Mouse (Mus musculus): ENCODE results near the gene Prcd. TPM values are rescaled to one million over a fixed set of nuclear protein-coding genes. Genes with fewer than 3 reads are reported as not detected.
"Not testable (repeated sequence)": the region's sequence is repeated elsewhere in the genome, so short reads cannot be mapped to it uniquely, and the experiment has no call there.

Gene Prcd
- polyA plus RNA-seq, 1 experiment from 2014 or later: 3.2 TPM

GRCm38 (mm10) chr11:116665289-116665688, 12.0 kb downstream of the Prcd start:
- Histone ChIP-seq H3K27ac (ENCODE audit: low read length) (no peak overlapping the region), H3K36me3 (ENCODE audit: control insufficient read depth, insufficient read depth) (no peaks in the 10 kb centered on the region), H3K9ac (replicated peaks; ENCODE audit: low read depth, low read length) (no peak overlapping the region), H3K27me3 (replicated peaks; ENCODE audit: control insufficient read depth, insufficient read depth, low read length) (no peaks in the 10 kb centered on the region), H3K9me3 (ENCODE audit: control insufficient read depth, low read length) (no peaks in the 10 kb centered on the region), H3K4me1 (replicated peaks; ENCODE audit: control insufficient read depth, insufficient read depth, low read length) (peaks cover 43% of the 10 kb centered on the region), H3K4me2 (ENCODE audit: low read length) (no peak overlapping the region), H3K4me3 (replicated peaks; ENCODE audit: low read length) (no peak overlapping the region)
- 81% methylated on average over 10 of the region's 10 CpGs for WGBS
- no peak for ATAC-seq

- Histone ChIP-seq H3K4me1 (replicated peaks; ENCODE audit: control insufficient read depth, insufficient read depth, low read length) (peaks cover 38% of the 10 kb centered on the region), H3K27ac (ENCODE audit: low read length) (no peak overlapping the region), H3K27me3 (replicated peaks; ENCODE audit: control insufficient read depth, insufficient read depth, low read length) (no peaks in the 10 kb centered on the region), H3K36me3 (ENCODE audit: control insufficient read depth, insufficient read depth) (no peaks in the 10 kb centered on the region), H3K9ac (replicated peaks; ENCODE audit: low read depth, low read length) (no peak overlapping the region), H3K9me3 (ENCODE audit: control insufficient read depth, low read length) (no peaks in the 10 kb centered on the region), H3K4me3 (replicated peaks; ENCODE audit: low read length) (no peak overlapping the region), H3K4me2 (ENCODE audit: low read length) (no peak overlapping the region)
- WGBS: 75% methylated on average over 9 of the region's 9 CpGs
- ATAC-seq: no peak
These were observed 13.2 kb downstream of the Prcd start for GRCm38 (mm10) chr11:116666566-116666965.

DNA sequence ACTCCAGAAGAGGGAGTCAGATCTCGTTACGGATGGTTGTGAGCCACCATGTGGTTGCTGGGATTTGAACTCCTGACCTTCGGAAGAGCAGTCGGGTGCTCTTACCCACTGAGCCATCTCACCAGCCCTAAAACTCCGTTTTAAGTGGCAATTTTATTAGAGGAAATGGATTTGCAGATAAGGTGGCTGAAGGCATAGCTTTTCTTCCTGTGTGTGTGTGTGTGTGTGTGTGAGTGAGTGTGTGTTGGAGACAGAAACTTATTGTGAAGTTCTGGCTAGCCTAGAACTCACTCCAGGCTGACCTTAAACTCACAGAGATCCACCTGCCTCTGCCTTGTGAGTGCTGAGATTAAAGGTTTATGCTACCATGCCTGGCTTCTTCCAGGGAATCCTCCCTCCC, 13.7 kb downstream of the Prcd start:
- not testable (repeated sequence) for H3K4me3 ChIP-seq (replicated peaks; ENCODE audit: low read length); H3K27me3 ChIP-seq (replicated peaks; ENCODE audit: control insufficient read depth, insufficient read depth, low read length); H3K4me2 ChIP-seq (ENCODE audit: low read length); H3K9ac ChIP-seq (replicated peaks; ENCODE audit: low read depth, low read length); H3K9me3 ChIP-seq (ENCODE audit: control insufficient read depth, low read length); H3K36me3 ChIP-seq (ENCODE audit: control insufficient read depth, insufficient read depth); H3K27ac ChIP-seq (ENCODE audit: low read length); ATAC-seq
- 92% methylated on average over 3 of the region's 5 CpGs for WGBS
- peaks cover 33% of the 10 kb centered on the region for H3K4me1 ChIP-seq (replicated peaks; ENCODE audit: control insufficient read depth, insufficient read depth, low read length)

DNA sequence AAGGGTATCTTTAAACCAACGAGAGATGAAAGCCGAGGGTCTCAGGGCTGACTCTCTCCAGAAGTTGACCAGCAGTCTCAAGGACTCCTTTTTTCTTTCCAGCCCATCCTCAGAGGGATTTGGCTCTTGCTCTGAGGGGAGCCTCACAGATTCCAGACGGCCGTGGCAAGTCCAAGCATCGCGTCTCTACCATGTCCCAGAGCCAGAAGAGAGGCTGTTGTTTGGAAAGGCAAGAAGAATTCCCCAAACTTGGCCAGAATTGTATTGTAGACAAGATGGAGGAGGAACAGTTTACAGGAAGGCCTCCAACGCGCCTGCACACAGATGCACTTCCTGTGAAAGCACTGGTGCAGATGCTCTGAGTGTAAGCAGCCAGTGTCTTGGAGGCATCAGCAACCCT, 14.6 kb downstream of the Prcd start:
- no peak overlapping the region for H3K4me2 ChIP-seq (ENCODE audit: low read length)
- ATAC-seq: no peak
- H3K9me3 ChIP-seq (ENCODE audit: control insufficient read depth, low read length): no peaks in the 10 kb centered on the region
- H3K36me3 ChIP-seq (ENCODE audit: control insufficient read depth, insufficient read depth): no peaks in the 10 kb centered on the region
- H3K27me3 ChIP-seq (replicated peaks; ENCODE audit: control insufficient read depth, insufficient read depth, low read length): no peaks in the 10 kb centered on the region
- no peak overlapping the region for H3K4me3 ChIP-seq (replicated peaks; ENCODE audit: low read length)
- H3K4me1 ChIP-seq (replicated peaks; ENCODE audit: control insufficient read depth, insufficient read depth, low read length): peaks cover 31% of the 10 kb centered on the region
- H3K9ac ChIP-seq (replicated peaks; ENCODE audit: low read depth, low read length): no peak overlapping the region
- WGBS: 79% methylated on average over 8 of the region's 8 CpGs
- H3K27ac ChIP-seq (ENCODE audit: low read length): no peak overlapping the region

GRCm38 (mm10) chr11:116668381-116668825, 15.1 kb downstream of the Prcd start:
- 75% methylated on average over 10 of the region's 10 CpGs for WGBS
- H3K9me3 ChIP-seq (ENCODE audit: control insufficient read depth, low read length): no peaks in the 10 kb centered on the region
- no peaks in the 10 kb centered on the region for H3K27me3 ChIP-seq (replicated peaks; ENCODE audit: control insufficient read depth, insufficient read depth, low read length)
- ATAC-seq: no peak
- H3K36me3 ChIP-seq (ENCODE audit: control insufficient read depth, insufficient read depth): peaks cover 2% of the 10 kb centered on the region; the same call in 1 of the 2 replicates
- no peak overlapping the region for H3K4me3 ChIP-seq (replicated peaks; ENCODE audit: low read length)
- H3K27ac ChIP-seq (ENCODE audit: low read length): no peak overlapping the region
- H3K9ac ChIP-seq (replicated peaks; ENCODE audit: low read depth, low read length): no peak overlapping the region
- no peak overlapping the region for H3K4me2 ChIP-seq (ENCODE audit: low read length)
- peaks cover 31% of the 10 kb centered on the region for H3K4me1 ChIP-seq (replicated peaks; ENCODE audit: control insufficient read depth, insufficient read depth, low read length)

- Histone ChIP-seq H3K27me3 (replicated peaks; ENCODE audit: control insufficient read depth, insufficient read depth, low read length) (no peaks in the 10 kb centered on the region), H3K27ac (ENCODE audit: low read length) (no peak overlapping the region), H3K4me2 (ENCODE audit: low read length) (no peak overlapping the region), H3K9me3 (ENCODE audit: control insufficient read depth, low read length) (no peaks in the 10 kb centered on the region), H3K4me1 (replicated peaks; ENCODE audit: control insufficient read depth, insufficient read depth, low read length) (peaks cover 34% of the 10 kb centered on the region), H3K4me3 (replicated peaks; ENCODE audit: low read length) (no peak overlapping the region), H3K36me3 (ENCODE audit: control insufficient read depth, insufficient read depth) (peaks cover 5% of the 10 kb centered on the region; the same call in 1 of the 2 replicates), H3K9ac (replicated peaks; ENCODE audit: low read depth, low read length) (no peak overlapping the region)
- 40% methylated on average over 7 of the region's 7 CpGs for WGBS
- ATAC-seq: no peak
These were observed 15.5 kb downstream of the Prcd start for GRCm38 (mm10) chr11:116668839-116669238.

DNA sequence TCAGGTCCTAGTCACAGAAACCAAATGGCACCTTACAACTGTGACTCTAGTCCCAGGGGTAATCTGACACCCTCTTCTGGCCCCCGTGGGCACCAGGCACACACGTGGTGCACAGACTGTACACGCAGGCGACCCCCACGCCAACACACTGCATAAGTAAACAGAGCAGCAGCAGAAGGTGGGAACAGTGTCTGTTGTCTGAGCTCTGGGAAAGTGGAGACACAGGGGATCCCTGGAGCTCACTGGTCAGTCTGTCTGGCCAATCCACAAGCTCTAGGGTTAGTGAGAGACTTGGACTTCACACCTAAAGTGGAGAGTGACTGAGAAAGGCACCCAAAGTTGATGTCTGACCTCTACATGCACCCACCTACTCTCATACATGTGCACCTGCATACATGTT, 16.0 kb downstream of the Prcd start:
- no peak overlapping the region for H3K27ac ChIP-seq (ENCODE audit: low read length)
- H3K4me2 ChIP-seq (ENCODE audit: low read length): no peak overlapping the region
- H3K4me3 ChIP-seq (replicated peaks; ENCODE audit: low read length): no peak overlapping the region
- no peaks in the 10 kb centered on the region for H3K27me3 ChIP-seq (replicated peaks; ENCODE audit: control insufficient read depth, insufficient read depth, low read length)
- WGBS: 63% methylated on average over 5 of the region's 5 CpGs
- H3K9me3 ChIP-seq (ENCODE audit: control insufficient read depth, low read length): no peaks in the 10 kb centered on the region
- no peak overlapping the region for H3K9ac ChIP-seq (replicated peaks; ENCODE audit: low read depth, low read length)
- no peak for ATAC-seq
- H3K4me1 ChIP-seq (replicated peaks; ENCODE audit: control insufficient read depth, insufficient read depth, low read length): peaks cover 32% of the 10 kb centered on the region
- peaks cover 9% of the 10 kb centered on the region for H3K36me3 ChIP-seq (ENCODE audit: control insufficient read depth, insufficient read depth)

- no peak overlapping the region for H3K4me3 ChIP-seq (replicated peaks; ENCODE audit: low read length)
- peaks cover 14% of the 10 kb centered on the region for H3K36me3 ChIP-seq (ENCODE audit: control insufficient read depth, insufficient read depth)
- whole genome bisulfite sequencing: 71% methylated on average over 13 of the region's 13 CpGs
- no peak overlapping the region for H3K9ac ChIP-seq (replicated peaks; ENCODE audit: low read depth, low read length)
- H3K27me3 ChIP-seq (replicated peaks; ENCODE audit: control insufficient read depth, insufficient read depth, low read length): no peaks in the 10 kb centered on the region
- ATAC-seq: no peak
- H3K4me2 ChIP-seq (ENCODE audit: low read length): no peak overlapping the region
- H3K27ac ChIP-seq (ENCODE audit: low read length): no peak overlapping the region
- H3K9me3 ChIP-seq (ENCODE audit: control insufficient read depth, low read length): no peaks in the 10 kb centered on the region
- peaks cover 32% of the 10 kb centered on the region for H3K4me1 ChIP-seq (replicated peaks; ENCODE audit: control insufficient read depth, insufficient read depth, low read length)
These were observed 16.5 kb downstream of the Prcd start for GRCm38 (mm10) chr11:116669787-116670365.

DNA sequence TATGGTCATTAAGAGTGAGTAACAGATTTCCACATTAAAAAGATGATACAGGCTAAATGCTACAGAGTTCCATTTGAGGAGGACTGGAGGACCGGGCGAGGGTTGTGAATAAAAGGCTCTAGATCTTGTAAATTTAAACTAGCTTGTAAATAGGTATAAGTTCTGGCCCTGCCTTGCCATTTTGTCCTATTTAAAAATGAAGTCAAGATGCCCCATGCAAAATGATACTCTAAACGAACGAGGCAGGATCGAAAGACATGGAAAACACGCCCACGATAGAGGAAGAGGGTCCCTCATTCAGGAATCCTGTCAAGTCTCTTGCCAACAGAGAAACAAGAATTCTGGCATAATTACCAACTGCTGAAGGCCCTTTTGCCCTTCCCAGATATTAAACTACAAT, 17.1 kb downstream of the Prcd start:
- Histone ChIP-seq H3K9ac (replicated peaks; ENCODE audit: low read depth, low read length) (no peak overlapping the region), H3K9me3 (ENCODE audit: control insufficient read depth, low read length) (no peaks in the 10 kb centered on the region), H3K4me2 (ENCODE audit: low read length) (no peak overlapping the region; the same call in 1 of the 2 replicates), H3K27ac (ENCODE audit: low read length) (no peak overlapping the region), H3K4me3 (replicated peaks; ENCODE audit: low read length) (no peak overlapping the region; the same call in 1 of the 2 replicates), H3K36me3 (ENCODE audit: control insufficient read depth, insufficient read depth) (peaks cover 17% of the 10 kb centered on the region), H3K4me1 (replicated peaks; ENCODE audit: control insufficient read depth, insufficient read depth, low read length) (peaks cover 32% of the 10 kb centered on the region), H3K27me3 (replicated peaks; ENCODE audit: control insufficient read depth, insufficient read depth, low read length) (no peaks in the 10 kb centered on the region)
- no peak for ATAC-seq
- 74% methylated on average over 7 of the region's 7 CpGs for WGBS
